Mouse (Mus musculus) embryonic facial prominence, embryonic 12.5 days (tissue): ENCODE results near the gene Gemin7. TPM values are rescaled to one million over a fixed set of nuclear protein-coding genes. Genes with fewer than 3 reads are reported as not detected.

Experiments used
- ATAC-seq: fragments of 200-750 bp; cut with Nextera tagmentation; 2 replicates; pipeline ENCODE4 v1.8.0; 2017; ENCODE audit not compliant: insufficient number of reproducible peaks, insufficient read depth, low FRiP score, low TSS enrichment
- H3K27ac ChIP-seq: fragments of 300-500 bp; sonication (generic); 2 replicates; pipeline ENCODE4 v1.5.1; 2016; ENCODE audit warnings: mild to moderate bottlenecking
- H3K27me3 ChIP-seq: fragments of 300-500 bp; sonication (generic); 2 replicates; pipeline ENCODE4 v1.6.1; 2016; ENCODE audit warnings: mild to moderate bottlenecking, moderate library complexity
- H3K36me3 ChIP-seq: fragments of 300-500 bp; sonication (generic); 2 replicates; pipeline ENCODE4 v1.6.1; 2016; ENCODE audit warnings: mild to moderate bottlenecking
- H3K4me1 ChIP-seq: fragments of 300-500 bp; sonication (generic); 2 replicates; pipeline ENCODE4 v1.6.1; 2016
- H3K4me2 ChIP-seq: fragments of 300-500 bp; sonication (generic); replicated peaks from 2 replicates; pipeline ENCODE4 v1.6.1; 2016; ENCODE audit warnings: mild to moderate bottlenecking, moderate library complexity
- H3K4me3 ChIP-seq: fragments of 300-500 bp; sonication (generic); 2 replicates; pipeline ENCODE4 v1.5.1; 2016; ENCODE audit warnings: mild to moderate bottlenecking
- H3K9ac ChIP-seq: fragments of 300-500 bp; sonication (generic); 2 replicates; pipeline ENCODE4 v1.6.1; 2016; ENCODE audit warnings: mild to moderate bottlenecking, moderate library complexity
- H3K9me3 ChIP-seq: fragments of 300-500 bp; sonication (generic); 2 replicates; pipeline ENCODE4 v1.6.1; 2016; ENCODE audit warnings: mild to moderate bottlenecking, moderate library complexity
- WGBS: fragments of 180-500 bp; shearing (Covaris S2); methylation state at CpG from one replicate; pipeline ENCODE4 v1.1.7; 2016; 5-methylcytosine and 5-hydroxymethylcytosine counted together
- polyA plus RNA-seq: library from polyadenylated mRNA; unstranded; fragments of >200 nt; fragmentation: Nextera tagmentation; extraction: Ambion mirVana; gene quantifications from 2 replicates; pipeline ENCODE4 v1.2.1, GENCODE M21; 2016

Gemin7 gene
- polyA plus RNA-seq, 1 experiment from 2014 or later = 150 TPM

- ATAC-seq = no peak
- no peaks in the 10 kb centered on the region for H3K9me3 ChIP-seq
- 53% methylated on average over 6 of the region's 6 CpGs for WGBS
- no peak overlapping the region for H3K4me2 ChIP-seq
- H3K27me3 ChIP-seq = no peaks in the 10 kb centered on the region
- peaks cover 8% of the 10 kb centered on the region; the same call in 1 of the 2 replicates for H3K4me1 ChIP-seq
- H3K4me3 ChIP-seq = no peak overlapping the region
- H3K9ac ChIP-seq = no peak overlapping the region
- no peak overlapping the region for H3K27ac ChIP-seq
- H3K36me3 ChIP-seq = no peaks in the 10 kb centered on the region
These were observed 33.8 kb downstream of the Gemin7 start for GRCm38 (mm10) chr7:19543584-19543983.

GRCm38 (mm10) chr7:19542155-19542691 is 35.2 kb downstream of the Gemin7 start:
- WGBS = 76% methylated on average over 8 of the region's 8 CpGs
- H3K27ac ChIP-seq = no peak overlapping the region; the same call in 1 of the 2 replicates
- H3K36me3 ChIP-seq = no peaks in the 10 kb centered on the region
- peak; percentile 64; the same call in 1 of the 2 replicates for ATAC-seq
- H3K27me3 ChIP-seq = no peaks in the 10 kb centered on the region
- no peak overlapping the region for H3K9ac ChIP-seq
- H3K4me1 ChIP-seq = peaks cover 8% of the 10 kb centered on the region; the same call in 1 of the 2 replicates
- no peak overlapping the region for H3K4me3 ChIP-seq
- no peak overlapping the region for H3K4me2 ChIP-seq
- H3K9me3 ChIP-seq = no peaks in the 10 kb centered on the region

- Histone ChIP-seq H3K4me2 (no peak overlapping the region), H3K36me3 (no peaks in the 10 kb centered on the region), H3K27ac (no peak overlapping the region), H3K4me3 (no peak overlapping the region), H3K4me1 (peaks cover 8% of the 10 kb centered on the region; the same call in 1 of the 2 replicates), H3K9ac (no peak overlapping the region), H3K27me3 (no peaks in the 10 kb centered on the region), H3K9me3 (no peaks in the 10 kb centered on the region)
- 80% methylated on average over 7 of the region's 7 CpGs for WGBS
- ATAC-seq = no peak
These were observed 35.7 kb downstream of the Gemin7 start for GRCm38 (mm10) chr7:19541681-19542154.

GRCm38 (mm10) chr7:19540771-19541566 is 36.4 kb downstream of the Gemin7 start:
- Histone ChIP-seq H3K27me3 (no peaks in the 10 kb centered on the region), H3K36me3 (no peaks in the 10 kb centered on the region), H3K9me3 (no peaks in the 10 kb centered on the region), H3K4me3 (no peak overlapping the region), H3K4me2 (no peak overlapping the region), H3K4me1 (0 out of 2 replicates have a peak, but pooled peaks cover 5% of the 10 kb centered on the region), H3K27ac (no peak overlapping the region), H3K9ac (no peak overlapping the region)
- 78% methylated on average over 2 of the region's 2 CpGs for WGBS
- no peak for ATAC-seq

GRCm38 (mm10) chr7:19534676-19535075 is 42.7 kb downstream of the Gemin7 start:
- H3K36me3 ChIP-seq = peaks cover 62% of the 10 kb centered on the region
- ATAC-seq = no peak
- 95% methylated on average over 10 of the region's 10 CpGs for WGBS

GRCm38 (mm10) chr7:19532240-19532639 is 45.2 kb downstream of the Gemin7 start:
- Histone ChIP-seq H3K36me3 (peaks cover 71% of the 10 kb centered on the region), H3K4me1 (no peaks in the 10 kb centered on the region), H3K4me3 (no peak overlapping the region), H3K9me3 (no peaks in the 10 kb centered on the region), H3K27ac (no peak overlapping the region), H3K9ac (0 out of 2 replicates have a peak overlapping the region, but pooled peaks have one; percentile 12), H3K27me3 (no peaks in the 10 kb centered on the region), H3K4me2 (no peak overlapping the region)
- 91% methylated on average over 14 of the region's 14 CpGs for WGBS
- no peak for ATAC-seq

More at GRCm38 (mm10) chr7:19534676-19535075, 42.7 kb downstream of the Gemin7 start:
- Histone ChIP-seq H3K9ac (no peak overlapping the region), H3K4me3 (no peak overlapping the region), H3K27ac (no peak overlapping the region), H3K4me1 (no peaks in the 10 kb centered on the region), H3K27me3 (no peaks in the 10 kb centered on the region), H3K4me2 (no peak overlapping the region), H3K9me3 (no peaks in the 10 kb centered on the region)

- WGBS = 76% methylated on average over 10 of the region's 10 CpGs
- Histone ChIP-seq H3K4me3 (no peak overlapping the region), H3K9me3 (no peaks in the 10 kb centered on the region), H3K9ac (no peak overlapping the region), H3K36me3 (peaks cover 71% of the 10 kb centered on the region), H3K27ac (no peak overlapping the region), H3K27me3 (peaks cover 3% of the 10 kb centered on the region; the same call in 1 of the 2 replicates), H3K4me2 (no peak overlapping the region), H3K4me1 (no peaks in the 10 kb centered on the region)
- no peak for ATAC-seq
These were observed 46.3 kb downstream of the Gemin7 start for GRCm38 (mm10) chr7:19531077-19531476.

GRCm38 (mm10) chr7:19525105-19525481 is 52.3 kb downstream of the Gemin7 start:
- H3K36me3 ChIP-seq = peaks cover 13% of the 10 kb centered on the region
- WGBS = 60% methylated on average over 2 of the region's 2 CpGs
- no peak overlapping the region for H3K4me2 ChIP-seq
- peaks cover 20% of the 10 kb centered on the region for H3K4me1 ChIP-seq
- H3K9me3 ChIP-seq = 0 out of 2 replicates have a peak, but pooled peaks cover 2% of the 10 kb centered on the region
- no peak overlapping the region for H3K27ac ChIP-seq
- ATAC-seq = no peak
- H3K27me3 ChIP-seq = peaks cover 63% of the 10 kb centered on the region
- no peak overlapping the region for H3K4me3 ChIP-seq
- no peak overlapping the region for H3K9ac ChIP-seq

GRCm38 (mm10) chr7:19524420-19525104 is 52.8 kb downstream of the Gemin7 start:
- no peak overlapping the region for H3K27ac ChIP-seq

GRCm38 (mm10) chr7:19523757-19524419 is 53.5 kb downstream of the Gemin7 start:
- peak overlapping the region; percentile 82 for H3K4me2 ChIP-seq
- ATAC-seq = peak; percentile 23; the same call in 1 of the 2 replicates
- peaks cover 1% of the 10 kb centered on the region; the same call in 1 of the 2 replicates for H3K36me3 ChIP-seq
- peaks cover 75% of the 10 kb centered on the region for H3K27me3 ChIP-seq
- H3K27ac ChIP-seq = no peak overlapping the region
- 0 out of 2 replicates have a peak, but pooled peaks cover 2% of the 10 kb centered on the region for H3K9me3 ChIP-seq
- H3K9ac ChIP-seq = peak overlapping the region; percentile 44; the same call in 1 of the 2 replicates
- WGBS = 2% methylated on average over 64 of the region's 64 CpGs
- peaks cover 26% of the 10 kb centered on the region for H3K4me1 ChIP-seq
- peak overlapping the region; percentile 43 for H3K4me3 ChIP-seq

More at GRCm38 (mm10) chr7:19524420-19525104, 52.8 kb downstream of the Gemin7 start:
- Histone ChIP-seq H3K27me3 (peaks cover 68% of the 10 kb centered on the region), H3K4me1 (peaks cover 25% of the 10 kb centered on the region), H3K9ac (peak overlapping the region; percentile 44), H3K4me2 (peak overlapping the region; percentile 82), H3K9me3 (0 out of 2 replicates have a peak, but pooled peaks cover 2% of the 10 kb centered on the region), H3K4me3 (peak overlapping the region; percentile 43), H3K36me3 (peaks cover 8% of the 10 kb centered on the region)
- 11% methylated on average over 24 of the region's 24 CpGs for WGBS
- no peak for ATAC-seq
